Mouse (Mus musculus): ENCODE measurements at regions not wholly inside any gene's neighbourhood (a gene's known extent, or its start where the extent isn't known, plus 50 kb on each side); places are given as distances from the start of the nearest gene placed in this dataset.

GRCm38 (mm10) chr14:72338046-72338445 is 153.6 kb downstream of the Gm9195 start:
- no peak overlapping the region for H3K9ac ChIP-seq (ENCODE audit: low read depth, low read length)
- ATAC-seq (replicated peaks; ENCODE audit: low FRiP score, low read depth) (no peak), DNase-seq (ENCODE audit: low spot score) (no peak)
- H3K27ac ChIP-seq: no peak overlapping the region
- WGBS: 55% methylated on average over 1 of the region's 1 CpGs
- H3K4me2 ChIP-seq (ENCODE audit: low read length): no peak overlapping the region
- no peaks in the 10 kb centered on the region for H3K36me3 ChIP-seq (ENCODE audit: insufficient read depth, low read length)
- no peaks in the 10 kb centered on the region for H3K4me1 ChIP-seq (replicated peaks; ENCODE audit: insufficient read depth, low read length)
- no peaks in the 10 kb centered on the region for H3K27me3 ChIP-seq (ENCODE audit: insufficient read depth, low read length)
- no peaks in the 10 kb centered on the region for H3K9me3 ChIP-seq (replicated peaks; ENCODE audit: low read length)
- no peak overlapping the region for H3K4me3 ChIP-seq (replicated peaks; ENCODE audit: low read depth, low read length)
- no peak for TF ChIP-seq CTCF (IDR thresholded peaks at IDR 0.05; ENCODE audit: low read depth)

- no peaks in the 10 kb centered on the region for H3K27me3 ChIP-seq (ENCODE audit: insufficient read depth, low read length)
- no peak overlapping the region for H3K4me2 ChIP-seq (ENCODE audit: low read length)
- ATAC-seq (replicated peaks; ENCODE audit: low FRiP score, low read depth): no peak
- H3K4me3 ChIP-seq (replicated peaks; ENCODE audit: low read depth, low read length): no peak overlapping the region
- TF ChIP-seq CTCF (IDR thresholded peaks at IDR 0.05; ENCODE audit: low read depth): no peak
- H3K36me3 ChIP-seq (ENCODE audit: insufficient read depth, low read length): no peaks in the 10 kb centered on the region
- H3K9me3 ChIP-seq (replicated peaks; ENCODE audit: low read length): no peaks in the 10 kb centered on the region
- H3K4me1 ChIP-seq (replicated peaks; ENCODE audit: insufficient read depth, low read length): no peaks in the 10 kb centered on the region
- no peak for DNase-seq (ENCODE audit: low spot score)
- H3K9ac ChIP-seq (ENCODE audit: low read depth, low read length): no peak overlapping the region
- no peak overlapping the region for H3K27ac ChIP-seq
Measured at GRCm38 (mm10) chr14:72303856-72304255, 187.8 kb downstream of the Gm9195 start.

- Histone ChIP-seq H3K36me3 (ENCODE audit: insufficient read depth, low read length) (no peaks in the 10 kb centered on the region), H3K9ac (ENCODE audit: low read depth, low read length) (no peak overlapping the region), H3K9me3 (replicated peaks; ENCODE audit: low read length) (no peaks in the 10 kb centered on the region), H3K4me3 (replicated peaks; ENCODE audit: low read depth, low read length) (no peak overlapping the region), H3K4me2 (ENCODE audit: low read length) (no peak overlapping the region), H3K4me1 (replicated peaks; ENCODE audit: insufficient read depth, low read length) (0 out of 2 replicates have a peak, but pooled peaks cover under 1% of the 10 kb centered on the region), H3K27me3 (ENCODE audit: insufficient read depth, low read length) (no peaks in the 10 kb centered on the region), H3K27ac (no peak overlapping the region)
- DNase-seq (ENCODE audit: low spot score) (peak; percentile 75), ATAC-seq (replicated peaks; ENCODE audit: low FRiP score, low read depth) (no peak)
- WGBS: 70% methylated on average over 1 of the region's 1 CpGs
- TF ChIP-seq CTCF (IDR thresholded peaks at IDR 0.05; ENCODE audit: low read depth): peak; percentile 74
Measured at GRCm38 (mm10) chr14:72300026-72300425, 191.6 kb downstream of the Gm9195 start.

- ATAC-seq (replicated peaks; ENCODE audit: low FRiP score, low read depth): no peak
- H3K4me2 ChIP-seq (ENCODE audit: low read length): no peak overlapping the region
- 13% methylated on average over 6 of the region's 6 CpGs for WGBS
Measured at GRCm38 (mm10) chr14:72294631-72295030, 197.0 kb downstream of the Gm9195 start.

GRCm38 (mm10) chr14:72293677-72294387 is 197.8 kb downstream of the Gm9195 start:
- Histone ChIP-seq H3K27ac (no peak overlapping the region), H3K9ac (ENCODE audit: low read depth, low read length) (no peak overlapping the region), H3K4me1 (replicated peaks; ENCODE audit: insufficient read depth, low read length) (0 out of 2 replicates have a peak, but pooled peaks cover 5% of the 10 kb centered on the region), H3K4me3 (replicated peaks; ENCODE audit: low read depth, low read length) (no peak overlapping the region), H3K4me2 (ENCODE audit: low read length) (no peak overlapping the region), H3K9me3 (replicated peaks; ENCODE audit: low read length) (no peaks in the 10 kb centered on the region), H3K36me3 (ENCODE audit: insufficient read depth, low read length) (no peaks in the 10 kb centered on the region), H3K27me3 (ENCODE audit: insufficient read depth, low read length) (no peaks in the 10 kb centered on the region)
- DNase-seq (ENCODE audit: low spot score) (peak; percentile 79), ATAC-seq (replicated peaks; ENCODE audit: low FRiP score, low read depth) (peak; percentile 57)
- TF ChIP-seq CTCF (IDR thresholded peaks at IDR 0.05; ENCODE audit: low read depth): peak; percentile 71
- WGBS: 63% methylated on average over 9 of the region's 9 CpGs

More at GRCm38 (mm10) chr14:72294631-72295030, 197.0 kb downstream of the Gm9195 start:
- no peak for TF ChIP-seq CTCF (IDR thresholded peaks at IDR 0.05; ENCODE audit: low read depth)
- no peaks in the 10 kb centered on the region for H3K36me3 ChIP-seq (ENCODE audit: insufficient read depth, low read length)
- H3K27me3 ChIP-seq (ENCODE audit: insufficient read depth, low read length): no peaks in the 10 kb centered on the region
- H3K9ac ChIP-seq (ENCODE audit: low read depth, low read length): no peak overlapping the region
- H3K9me3 ChIP-seq (replicated peaks; ENCODE audit: low read length): no peaks in the 10 kb centered on the region
- 0 out of 2 replicates have a peak, but pooled peaks cover 5% of the 10 kb centered on the region for H3K4me1 ChIP-seq (replicated peaks; ENCODE audit: insufficient read depth, low read length)
- no peak overlapping the region for H3K27ac ChIP-seq
- H3K4me3 ChIP-seq (replicated peaks; ENCODE audit: low read depth, low read length): no peak overlapping the region
- DNase-seq (ENCODE audit: low spot score): no peak

- DNase-seq (ENCODE audit: low spot score) (peak; percentile 48), ATAC-seq (replicated peaks; ENCODE audit: low FRiP score, low read depth) (no peak)
- Histone ChIP-seq H3K9ac (ENCODE audit: low read depth, low read length) (no peak overlapping the region), H3K4me2 (ENCODE audit: low read length) (no peak overlapping the region), H3K27me3 (ENCODE audit: insufficient read depth, low read length) (no peaks in the 10 kb centered on the region), H3K36me3 (ENCODE audit: insufficient read depth, low read length) (no peaks in the 10 kb centered on the region), H3K4me3 (replicated peaks; ENCODE audit: low read depth, low read length) (no peak overlapping the region), H3K27ac (no peak overlapping the region), H3K4me1 (replicated peaks; ENCODE audit: insufficient read depth, low read length) (0 out of 2 replicates have a peak, but pooled peaks cover 5% of the 10 kb centered on the region), H3K9me3 (replicated peaks; ENCODE audit: low read length) (no peaks in the 10 kb centered on the region)
- WGBS: 49% methylated on average over 7 of the region's 7 CpGs
- no peak for TF ChIP-seq CTCF (IDR thresholded peaks at IDR 0.05; ENCODE audit: low read depth)
Measured at GRCm38 (mm10) chr14:72292656-72293299, 198.9 kb downstream of the Gm9195 start.

All from kidney, postnatal 0 days (tissue).